Mouse (Mus musculus): ENCODE measurements around the gene Mrpl16. TPM values are rescaled to one million over a fixed set of nuclear protein-coding genes. Genes with fewer than 3 reads are reported as not detected.

Gene Mrpl16
- total RNA-seq (2021), result 10 to 100 TPM; 33.4 to 34.5 TPM

DNA sequence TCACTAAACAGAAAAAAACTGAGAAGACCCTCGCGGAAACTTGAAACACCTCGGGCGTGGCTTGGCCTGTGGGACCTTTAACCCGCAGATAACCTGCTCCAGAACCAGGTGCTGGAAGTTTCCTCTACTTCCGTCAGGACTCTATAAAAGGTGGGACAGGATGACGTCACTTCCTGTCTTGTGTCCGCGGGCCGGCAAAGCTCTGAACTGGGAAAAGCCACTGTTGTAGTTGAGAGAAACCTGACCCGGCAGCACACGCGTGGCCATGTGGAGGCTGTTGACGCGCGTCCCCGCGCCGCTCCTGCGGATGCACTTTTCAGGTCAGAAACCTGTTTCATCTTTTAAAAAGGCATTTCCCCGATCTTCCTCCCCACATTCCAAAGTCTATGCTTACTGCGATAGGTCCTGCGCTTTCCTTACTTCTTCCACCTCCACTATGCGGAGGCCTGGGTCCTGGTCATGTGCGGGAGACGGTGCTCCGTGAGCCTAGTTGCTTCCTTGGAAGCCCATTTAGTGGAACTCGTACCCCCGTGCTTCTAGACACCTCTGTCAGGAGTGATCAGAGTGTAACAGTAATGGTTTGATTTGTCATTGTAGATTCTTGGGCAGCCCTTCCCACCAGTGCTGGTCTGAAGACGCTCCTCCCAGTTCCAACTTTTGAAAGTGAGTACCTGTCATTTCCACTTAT, at the start of gene Mrpl16:
Gene Mrpl16 (plus strand): TSS at position 187 of the 688 bp plus-strand sequence.
- DNase-seq, result peak; percentile 78 to 85

DNA sequence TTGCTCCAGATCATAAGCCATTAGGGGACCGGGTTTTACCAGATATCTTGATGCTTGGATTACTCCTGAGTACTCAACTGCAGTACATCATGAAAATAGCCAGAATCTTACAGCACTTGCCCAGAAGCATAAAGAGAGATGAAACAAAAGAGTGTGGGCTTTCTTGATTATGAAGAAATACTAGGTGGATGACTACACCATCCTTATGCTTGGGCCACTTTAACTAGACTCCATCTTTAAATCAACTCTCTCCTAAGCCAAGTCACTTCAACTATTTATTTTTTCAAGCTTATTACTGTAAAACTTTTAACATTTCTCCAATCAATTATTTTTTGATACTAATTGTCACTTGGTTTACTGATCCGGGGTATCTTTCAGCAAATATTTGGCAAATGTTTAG, 46.3 kb upstream of the Mrpl16 start:
- no peak for DNase-seq

DNA sequence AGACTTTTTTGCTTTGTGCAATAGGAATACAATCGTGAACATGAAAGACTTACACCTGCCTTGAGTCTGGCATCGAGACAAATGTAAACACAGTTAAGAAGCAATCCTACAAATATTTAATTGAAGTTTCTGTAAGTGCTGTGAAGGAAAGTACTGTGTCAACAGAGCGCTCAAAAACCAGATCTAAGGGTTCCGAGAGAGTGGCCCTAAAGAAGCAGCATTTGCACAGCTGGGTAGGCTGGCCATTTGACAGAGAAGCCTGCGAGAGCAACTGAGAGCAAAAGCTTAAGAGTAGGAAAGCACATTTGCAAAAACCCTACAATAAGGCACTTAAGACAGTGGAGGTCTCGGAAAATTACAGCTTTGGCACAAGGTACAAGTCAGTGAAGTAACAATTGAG, 45.9 kb upstream of the Mrpl16 start:
- DNase-seq, result no peak

DNA sequence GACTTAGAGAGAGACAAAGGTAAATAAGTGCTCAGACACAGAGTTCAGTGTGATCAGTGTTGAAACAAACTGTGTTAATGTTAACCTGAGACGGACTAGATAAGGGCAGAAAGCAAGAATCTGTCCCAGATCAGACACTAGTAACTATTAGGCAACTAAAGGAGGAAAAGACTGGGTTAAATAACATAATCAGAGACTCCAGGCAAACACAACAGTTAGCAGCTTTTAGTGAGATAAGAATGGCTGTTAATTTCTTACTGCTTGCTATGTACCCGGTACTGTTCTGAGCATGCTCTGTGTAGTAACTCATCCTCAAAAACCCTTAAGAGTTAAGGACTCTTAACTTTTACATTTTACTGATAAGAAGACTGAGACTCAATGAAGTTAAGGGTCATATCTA, 44.3 kb upstream of the Mrpl16 start:
- DNase-seq, result no peak

DNA sequence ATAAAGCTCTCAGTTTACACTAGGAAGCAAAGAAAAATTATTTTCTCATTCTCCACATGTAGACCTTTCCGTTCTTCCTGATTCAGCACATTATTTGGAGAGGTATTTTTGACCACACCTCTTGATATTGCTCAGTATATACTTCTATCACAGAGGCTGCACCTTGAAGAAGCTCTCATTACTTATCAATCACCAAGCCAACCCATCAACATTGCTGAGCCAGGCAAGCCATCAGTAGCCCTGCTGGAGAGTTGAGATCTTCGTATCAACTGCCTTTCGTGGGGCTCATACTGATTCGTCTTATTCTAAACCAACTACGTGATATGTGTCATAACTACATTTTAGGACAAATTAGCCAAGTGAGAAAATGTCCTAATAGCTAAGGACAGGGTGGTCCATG, 42.9 kb upstream of the Mrpl16 start:
- no peak for DNase-seq

DNA sequence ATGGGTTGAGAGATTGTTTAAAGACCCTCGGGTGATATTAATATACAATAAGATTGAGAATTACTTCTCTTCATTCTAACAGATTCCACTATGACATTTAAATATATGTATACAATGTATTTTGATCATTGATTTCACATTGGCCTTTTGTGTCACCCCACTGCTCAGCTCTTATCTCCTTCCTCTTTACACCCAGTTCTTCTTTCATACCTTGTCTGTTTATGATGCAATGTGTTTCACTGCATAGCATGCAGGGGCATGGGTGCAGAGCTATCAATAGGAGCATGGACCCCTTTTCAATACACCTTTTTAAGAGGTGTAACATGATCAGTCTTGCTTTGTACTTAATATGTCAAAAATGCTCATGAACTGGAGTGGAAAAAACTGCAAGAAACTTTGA, 39.9 kb upstream of the Mrpl16 start:
- no peak for DNase-seq

DNA sequence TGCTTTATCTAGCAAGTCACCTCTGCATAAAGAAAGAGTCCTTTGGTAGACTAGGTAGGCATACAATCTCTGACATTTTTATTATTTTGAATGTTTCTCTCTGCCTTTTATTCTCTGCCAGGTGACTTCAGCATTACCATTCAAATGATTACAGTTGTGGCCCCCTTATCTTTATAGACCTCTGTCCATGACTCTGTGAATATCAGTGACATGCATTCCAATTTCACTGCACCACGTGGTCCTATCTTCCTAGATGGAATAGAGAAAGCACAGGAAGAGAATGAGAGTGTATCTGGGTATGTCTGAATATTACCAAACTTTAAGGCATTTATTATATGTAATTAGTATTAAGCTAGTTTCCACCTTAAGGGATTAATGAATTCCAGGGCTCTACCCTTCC, 33.7 kb upstream of the Mrpl16 start:
- DNase-seq, result no peak

DNA sequence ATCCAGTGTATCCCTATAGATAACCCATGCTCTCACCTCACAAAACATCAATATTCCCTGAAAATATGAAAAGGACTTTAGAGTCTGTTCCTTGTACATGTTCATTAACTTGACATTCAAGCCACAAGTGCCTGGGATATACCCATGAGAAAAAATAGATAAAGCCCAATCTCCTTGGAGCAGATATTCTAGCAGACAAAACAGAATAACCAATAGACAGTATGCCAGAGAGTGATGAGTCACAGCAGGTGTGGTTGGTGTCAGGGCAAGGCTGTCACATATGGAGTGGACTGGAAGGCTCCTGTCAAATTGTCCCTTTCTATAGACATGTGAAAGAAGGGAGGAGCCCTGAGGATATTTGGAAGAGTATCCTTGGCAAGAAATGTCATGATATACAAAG, 24.5 kb upstream of the Mrpl16 start:
- no peak for DNase-seq

DNA sequence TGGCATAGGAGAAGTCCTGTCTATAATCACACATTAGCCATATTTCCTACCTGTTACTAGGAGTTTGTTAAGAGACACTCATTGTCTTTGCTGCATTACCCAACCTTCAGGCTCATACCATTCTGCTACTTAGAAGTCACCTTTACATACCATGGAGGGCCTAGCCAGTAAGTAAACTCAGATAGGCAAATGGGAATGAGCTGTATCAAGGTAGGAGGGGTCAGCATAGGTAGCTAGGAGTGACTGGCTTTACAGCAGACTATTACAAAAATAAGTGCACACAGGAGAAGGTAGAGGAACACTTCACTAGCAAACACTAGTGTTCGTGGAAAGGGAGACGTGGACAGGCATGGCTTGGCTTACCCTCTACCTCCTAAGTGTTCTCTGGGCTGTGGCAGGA, 22.9 kb upstream of the Mrpl16 start, which contains the start of gene Gif:
Gene Gif (plus strand): TSS at position 257 of the 400 bp plus-strand sequence.
- DNase-seq, result no peak

DNA sequence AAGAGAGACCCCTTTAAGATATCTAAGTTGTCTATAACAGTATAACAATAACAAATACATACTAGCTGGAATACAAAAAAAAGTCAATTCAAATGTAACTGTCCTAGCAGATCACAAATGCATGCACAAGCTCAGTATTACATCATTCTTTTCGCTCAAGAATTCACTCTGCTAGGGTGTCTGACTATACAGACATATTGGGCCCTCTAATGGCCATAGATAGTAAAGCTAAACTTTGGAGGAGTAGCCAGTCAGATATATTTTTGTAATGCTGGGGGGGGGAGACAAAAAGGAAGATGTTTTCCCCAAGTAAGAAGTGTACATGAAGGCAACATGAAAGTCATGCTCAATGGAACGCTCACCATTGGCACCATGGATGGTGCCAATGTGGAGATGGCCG, 5.1 kb upstream of the Mrpl16 start:
- no peak for DNase-seq

DNA sequence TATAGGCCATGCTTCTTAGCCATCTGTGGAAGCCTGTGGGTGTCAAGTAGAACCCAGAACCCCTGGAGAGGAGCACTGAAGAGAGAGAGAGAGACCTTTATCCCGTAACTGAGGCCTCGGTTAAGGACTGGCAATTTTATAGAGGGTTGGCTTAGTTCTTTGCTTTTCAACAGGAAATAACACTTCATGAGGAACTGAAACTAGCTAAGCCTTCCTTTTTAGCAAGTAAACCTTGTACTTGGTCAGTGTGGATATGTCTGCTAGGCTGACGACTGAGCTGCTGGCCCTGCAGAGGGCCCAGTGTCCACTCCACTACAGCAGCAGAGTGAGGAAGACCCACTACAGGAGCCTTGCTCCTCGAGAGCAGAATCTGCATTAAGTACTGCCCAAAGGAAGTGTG, 3.8 kb upstream of the Mrpl16 start:
- no peak for DNase-seq

DNA sequence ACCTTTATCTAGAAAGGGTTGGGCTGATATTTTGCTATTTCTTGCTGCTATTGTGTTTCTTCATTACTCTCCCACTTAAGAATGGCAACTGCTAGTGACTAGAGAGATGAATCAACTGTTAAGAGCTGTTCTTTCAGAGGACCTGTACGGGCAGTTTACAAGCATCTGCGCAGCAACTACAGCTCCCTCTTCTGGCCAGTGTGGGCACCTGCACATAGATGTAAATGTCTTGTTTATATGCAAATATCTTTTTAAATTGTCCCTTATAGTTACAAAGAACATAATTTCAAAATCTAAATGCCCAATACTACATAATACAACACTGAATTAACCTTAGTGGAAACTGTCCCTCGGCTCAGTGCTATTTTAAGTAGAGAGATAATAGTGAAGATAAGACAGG, 2.0 kb upstream of the Mrpl16 start:
- DNase-seq, result no peak

DNA sequence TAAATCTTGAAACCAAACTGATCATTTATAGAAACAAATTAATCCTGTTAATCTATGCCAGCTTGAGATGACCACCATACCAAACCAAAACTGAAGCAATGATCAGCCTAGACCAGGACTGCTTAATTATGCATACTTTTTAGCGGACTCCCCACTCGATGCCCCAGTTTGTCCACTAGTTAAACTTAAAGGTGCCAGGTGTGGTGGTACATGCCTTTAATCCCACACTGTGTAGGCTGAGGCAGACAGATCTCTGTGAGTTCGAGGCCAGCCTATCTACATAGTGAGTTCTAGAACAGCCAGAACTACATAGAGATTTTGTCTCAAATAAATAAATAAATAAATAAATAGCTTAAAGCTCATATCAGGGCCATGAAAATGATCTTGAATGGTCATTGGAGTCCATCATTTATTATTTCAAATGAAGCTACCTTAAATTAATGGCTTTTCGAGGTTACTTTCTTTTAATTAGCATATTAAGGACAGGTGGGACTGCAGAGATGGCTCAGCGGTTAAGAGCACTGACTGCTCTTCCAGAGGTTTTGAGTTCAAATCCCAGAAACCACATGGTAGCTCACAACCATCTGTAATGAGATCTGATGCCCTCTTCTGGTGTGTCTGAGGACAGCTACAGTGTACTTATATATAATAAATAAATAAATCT, 802 bp upstream of the Mrpl16 start:
- no peak for DNase-seq

DNA sequence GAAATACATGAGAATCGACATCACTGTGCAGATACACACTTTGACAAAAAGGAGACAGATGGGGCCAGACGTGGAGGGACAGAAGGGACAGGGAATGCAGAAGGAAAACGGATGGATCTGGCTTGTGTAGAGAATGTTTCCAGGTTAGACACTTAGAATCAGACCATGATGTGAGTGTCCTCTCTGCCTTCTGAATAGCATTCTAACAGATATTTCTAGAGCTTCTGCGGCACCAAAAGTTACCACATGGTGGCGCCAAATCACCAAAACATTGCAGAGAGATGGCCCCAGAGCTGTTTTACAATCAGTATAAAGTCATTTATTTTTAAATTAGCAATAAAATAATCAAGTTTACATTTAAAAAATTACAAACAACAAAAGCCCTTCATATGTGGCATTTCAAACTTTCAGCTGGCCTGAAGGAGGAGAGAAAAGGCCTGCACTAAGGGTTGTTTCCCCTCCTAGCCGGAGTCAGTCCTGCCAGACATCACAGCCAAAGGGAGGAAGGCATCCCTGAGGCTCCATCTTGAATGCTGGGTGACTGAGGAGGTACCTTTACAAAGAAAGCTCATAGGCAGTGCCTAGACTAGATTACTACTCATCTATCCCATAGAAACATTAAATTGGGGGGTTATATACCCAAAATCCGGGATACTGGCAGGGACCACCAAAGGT, 7.1 kb downstream of the Mrpl16 start:
- peak; percentile 31 to 53 for DNase-seq

DNA sequence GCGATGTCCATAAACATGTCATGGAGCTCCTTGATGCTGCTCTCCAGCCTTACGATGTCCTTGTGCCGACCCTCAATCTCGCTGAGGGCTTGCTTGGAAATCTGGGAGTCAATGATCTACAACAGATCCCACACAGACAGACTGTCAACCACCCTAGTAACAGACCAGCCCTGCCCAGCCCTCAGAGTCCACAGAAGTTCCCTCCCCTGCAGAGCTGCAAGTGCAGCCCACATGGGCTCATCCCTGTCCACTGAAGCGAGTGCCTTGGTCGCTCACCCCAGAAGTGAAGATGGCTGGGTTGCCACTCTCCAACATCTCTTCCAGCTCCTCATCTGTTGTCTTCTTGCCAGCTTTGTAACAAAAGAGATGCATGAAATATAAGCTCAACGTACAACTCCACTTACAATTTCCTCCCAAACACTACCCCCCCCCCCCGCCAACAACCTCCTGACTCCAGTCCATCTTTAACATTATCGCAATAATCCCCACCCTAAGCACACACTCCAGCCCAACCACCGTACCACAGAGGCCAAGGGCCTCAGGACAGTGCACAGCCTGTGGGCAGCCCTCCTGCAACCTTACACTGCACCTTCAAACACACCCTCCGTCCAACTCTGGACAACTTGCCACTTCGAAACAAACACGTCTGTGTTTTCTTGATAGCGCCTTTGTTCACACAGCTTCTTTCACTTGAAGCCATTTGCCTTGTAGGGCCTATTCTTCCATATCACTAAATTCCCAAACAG, 15.4 kb downstream of the Mrpl16 start:
- DNase-seq, result no peak

DNA sequence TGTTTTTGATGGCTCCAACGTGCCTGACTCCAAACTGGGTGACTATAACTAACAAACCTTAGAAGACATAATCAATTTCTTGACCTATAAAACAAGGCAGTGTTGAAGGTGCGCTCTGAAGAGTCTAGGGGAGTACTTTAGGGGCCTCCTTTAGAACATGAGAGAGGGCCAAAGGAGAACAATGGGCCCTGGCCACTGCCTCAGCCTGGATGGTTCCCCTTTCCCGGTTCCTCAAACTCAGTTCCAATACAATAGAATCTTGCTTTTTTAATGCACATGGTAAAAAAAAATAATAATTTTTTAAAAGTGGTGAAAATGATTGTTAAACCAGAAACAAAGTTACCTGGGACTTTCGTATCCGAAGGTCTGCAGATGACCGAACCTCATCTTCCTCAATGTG, 17.6 kb downstream of the Mrpl16 start:
- no peak for DNase-seq

DNA sequence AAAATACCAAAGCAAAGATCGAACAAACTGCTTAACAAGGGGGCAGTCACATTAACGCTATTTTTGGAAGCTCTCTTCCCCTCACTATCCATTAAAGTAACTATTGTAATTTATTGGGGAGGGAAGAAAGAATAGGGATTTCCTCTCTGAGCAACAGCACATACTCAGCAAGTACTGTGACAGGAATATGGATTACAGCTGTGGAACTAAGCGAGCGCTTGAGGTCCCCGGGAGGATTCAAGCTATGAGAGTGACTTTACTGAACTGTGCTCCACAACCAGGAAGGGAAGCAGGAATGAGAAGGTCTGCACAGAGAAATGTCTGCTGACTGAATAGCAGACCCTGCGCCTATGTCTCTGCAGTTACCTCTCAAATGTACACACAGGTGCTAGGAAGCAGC, 18.7 kb downstream of the Mrpl16 start:
- DNase-seq, result no peak

DNA sequence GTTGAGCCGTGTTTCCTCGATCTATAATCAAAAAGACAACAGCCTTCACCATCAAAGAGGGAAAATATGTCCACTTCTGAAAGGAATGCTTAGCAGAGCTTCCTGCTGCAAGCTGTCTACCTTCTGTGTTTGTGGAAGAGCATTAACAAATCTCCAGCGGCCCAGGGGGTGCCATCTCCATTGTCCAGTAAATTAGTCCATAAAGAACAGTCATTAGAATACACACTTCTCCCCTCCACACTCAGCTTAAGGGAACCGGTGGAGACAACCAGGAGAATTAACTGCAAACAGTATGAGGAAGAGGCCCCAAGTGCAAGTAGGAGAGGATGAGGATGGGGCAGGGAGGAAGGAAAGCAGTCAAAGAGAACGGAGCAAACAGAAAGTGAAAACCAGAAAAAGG, 21.6 kb downstream of the Mrpl16 start:
- no peak for DNase-seq

DNA sequence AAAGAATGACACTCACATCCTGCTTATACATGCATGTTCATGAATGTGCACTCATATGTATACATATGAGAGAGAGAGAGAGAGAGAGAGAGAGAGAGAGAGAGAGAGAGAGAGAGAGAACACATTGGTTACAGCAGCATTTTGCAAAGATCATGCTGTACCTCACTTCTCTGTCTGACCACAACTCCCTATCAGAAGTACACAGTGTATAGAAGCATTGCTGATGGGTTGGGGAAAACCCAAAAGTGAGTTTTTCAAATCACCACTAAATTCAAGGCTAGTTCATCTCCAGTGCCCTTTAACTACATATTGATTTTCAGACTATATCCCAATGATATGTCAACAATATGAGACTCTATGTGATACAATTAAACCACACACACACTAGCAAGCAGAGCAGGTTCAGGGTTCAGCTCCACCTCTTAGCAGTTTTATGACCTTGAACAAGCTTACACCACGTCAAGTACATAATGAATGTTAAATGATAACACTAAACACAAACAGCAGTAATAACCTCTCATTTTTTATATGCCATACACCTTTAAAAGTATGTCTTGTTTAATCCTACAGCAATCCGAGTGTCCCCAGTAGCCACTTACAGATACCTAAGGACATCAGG, 23.7 kb downstream of the Mrpl16 start:
- DNase-seq, result no peak

DNA sequence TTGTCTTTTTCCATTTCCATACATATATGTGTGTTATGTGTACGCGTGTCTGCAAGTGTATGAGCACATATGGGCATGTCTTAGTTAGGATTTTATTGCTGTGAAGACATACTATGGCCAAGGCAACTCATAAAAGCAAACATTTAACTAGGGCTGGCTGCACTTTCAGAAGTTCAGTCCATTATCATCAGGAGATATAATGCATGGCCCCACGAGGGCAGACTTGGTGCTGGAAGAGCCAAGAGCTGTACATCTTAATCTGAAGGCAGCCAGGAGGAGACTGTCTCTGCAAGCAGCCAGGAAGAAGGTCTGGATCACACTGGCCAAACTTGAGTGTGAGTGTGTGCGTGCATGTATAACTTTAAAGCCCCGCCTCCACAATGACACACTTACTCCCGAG, 24.3 kb downstream of the Mrpl16 start:
- DNase-seq, result no peak

DNA sequence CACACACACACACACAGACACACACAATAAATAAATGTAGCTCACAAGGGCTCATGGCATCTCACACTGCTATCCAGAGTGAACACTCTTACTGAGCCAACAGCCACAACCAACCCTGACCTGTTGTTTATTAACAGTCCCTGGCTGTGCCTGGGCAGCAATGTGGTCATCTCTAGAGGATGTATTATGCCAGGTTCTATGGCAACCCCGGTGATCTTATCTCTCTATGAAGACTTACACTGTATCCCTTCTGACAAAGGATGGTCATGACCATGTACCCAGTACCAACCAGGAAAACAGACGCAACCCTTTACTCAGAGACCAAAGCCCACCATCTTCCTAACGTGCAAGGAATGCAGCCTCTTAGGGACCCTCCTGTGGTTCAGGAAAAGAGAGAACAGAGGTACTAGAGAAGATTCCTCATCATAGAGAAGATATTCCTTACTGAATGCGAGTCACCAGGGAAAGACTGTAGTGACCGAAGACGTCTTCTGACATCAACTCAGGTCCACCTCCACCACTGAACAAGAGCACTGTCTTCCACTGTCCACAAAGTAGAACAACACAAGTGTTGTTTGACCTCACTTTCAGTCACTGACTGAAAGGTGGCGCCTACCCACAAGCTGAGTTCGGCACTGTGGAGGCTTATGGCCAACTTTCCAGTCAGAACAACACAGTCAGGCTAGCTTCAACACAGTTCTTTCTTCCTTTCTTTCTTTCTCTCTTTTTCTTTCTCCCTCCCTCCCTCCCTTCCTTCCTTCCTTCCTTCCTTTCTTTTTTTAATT, 30.5 kb downstream of the Mrpl16 start:
- DNase-seq, result no peak

DNA sequence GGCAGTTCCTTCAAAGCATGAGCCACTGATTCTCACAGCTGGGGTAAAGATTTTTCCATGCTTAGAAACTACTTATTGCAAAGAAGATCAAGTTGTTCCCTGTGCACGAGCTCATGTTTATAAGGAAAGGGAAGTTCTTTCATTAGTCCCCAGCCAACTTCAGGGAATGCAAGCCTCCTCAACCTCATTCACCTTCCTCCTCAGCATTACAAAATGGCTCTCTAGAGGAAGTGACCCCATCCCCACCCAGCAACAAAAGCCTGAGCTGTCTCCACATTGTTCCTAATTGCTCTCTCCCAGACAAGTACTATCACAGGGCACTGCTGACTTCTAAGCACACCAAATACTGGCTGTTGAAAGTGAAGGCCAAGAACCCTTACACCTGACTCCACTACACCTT, 34.2 kb downstream of the Mrpl16 start:
- no peak for DNase-seq
